Mouse (Mus musculus) liver, postnatal 0 days (tissue): Measurements from ENCODE around the gene Ppp1r1c. TPM values are rescaled to one million over a fixed set of nuclear protein-coding genes. Genes with fewer than 3 reads are reported as not detected.

ENCODE experiments used
- ATAC-seq: fragments of 200-750 bp; cut with Nextera tagmentation; 2 replicates; pipeline ENCODE4 v1.8.0; 2017; ENCODE audit warnings: mild to moderate bottlenecking, moderate library complexity
- DNase-seq: peaks from one replicate; pipeline ENCODE4 v3.0.0-alpha.2; 2016
- H3K27ac ChIP-seq: fragments of 300-500 bp; sonication (generic); 2 replicates; pipeline ENCODE4 v1.5.1; 2014; ENCODE audit warnings: antibody characterized with exemption, moderate library complexity, mild to moderate bottlenecking, low read depth
- H3K27me3 ChIP-seq: fragments of 300-500 bp; sonication (generic); 2 replicates; pipeline ENCODE4 v1.6.1; 2014; ENCODE audit warnings: low read length, control low read depth, mixed read lengths; ENCODE audit not compliant: insufficient read depth
- H3K36me3 ChIP-seq: fragments of 300-500 bp; sonication (generic); replicated peaks from 2 replicates; pipeline ENCODE4 v1.6.1; 2014; ENCODE audit warnings: mild to moderate bottlenecking, control low read depth, low read length, moderate library complexity, mixed read lengths; ENCODE audit not compliant: insufficient read depth
- H3K4me1 ChIP-seq: fragments of 300-500 bp; sonication (generic); 2 replicates; pipeline ENCODE4 v1.6.1; 2014; ENCODE audit warnings: antibody characterized with exemption, mild to moderate bottlenecking, control low read depth; ENCODE audit not compliant: insufficient read depth
- H3K4me2 ChIP-seq: fragments of 300-500 bp; sonication (generic); 2 replicates; pipeline ENCODE4 v1.6.1; 2014; ENCODE audit warnings: low read depth, mild to moderate bottlenecking, low read length, moderate library complexity, mixed read lengths
- H3K4me3 ChIP-seq: fragments of 300-500 bp; sonication (generic); 2 replicates; pipeline ENCODE4 v1.5.1; 2014; ENCODE audit warnings: low read depth, low read length
- H3K9ac ChIP-seq: fragments of 300-500 bp; sonication (generic); replicated peaks from 2 replicates; pipeline ENCODE4 v1.6.1; 2014; ENCODE audit warnings: mild to moderate bottlenecking, moderate library complexity
- H3K9me3 ChIP-seq: fragments of 300-500 bp; sonication (generic); 2 replicates; pipeline ENCODE4 v1.6.1; 2016; ENCODE audit warnings: mild to moderate bottlenecking, control low read depth, low read length, mixed read lengths
- CTCF ChIP-seq: sonication (generic); IDR thresholded peaks from 2 replicates; pipeline ENCODE4 v1.5.1; 2016; ENCODE audit warnings: antibody characterized with exemption, low read depth
- EP300 ChIP-seq: IDR thresholded peaks from 2 replicates; pipeline ENCODE4 v1.6.1; 2016; ENCODE audit warnings: antibody characterized with exemption, low read depth, mild to moderate bottlenecking
- WGBS: fragments of 180-500 bp; shearing (Covaris S2); extraction: QIAGEN DNeasy Blood & Tissue Kit; methylation state at CpG from one replicate; pipeline ENCODE4 v1.1.7; 2014; ENCODE audit not compliant: insufficient replicate concordance; 5-methylcytosine and 5-hydroxymethylcytosine counted together
- polyA plus RNA-seq: library from polyadenylated mRNA; unstranded; fragments of >200 nt; fragmentation: Nextera tagmentation; extraction: Ambion mirVana; gene quantifications from 2 replicates; pipeline ENCODE4 v1.2.1, GENCODE M21; 2015

The Ppp1r1c gene
- polyA plus RNA-seq = 0.11 TPM in 1 of 2 replicates, not detected in the other

DNA sequence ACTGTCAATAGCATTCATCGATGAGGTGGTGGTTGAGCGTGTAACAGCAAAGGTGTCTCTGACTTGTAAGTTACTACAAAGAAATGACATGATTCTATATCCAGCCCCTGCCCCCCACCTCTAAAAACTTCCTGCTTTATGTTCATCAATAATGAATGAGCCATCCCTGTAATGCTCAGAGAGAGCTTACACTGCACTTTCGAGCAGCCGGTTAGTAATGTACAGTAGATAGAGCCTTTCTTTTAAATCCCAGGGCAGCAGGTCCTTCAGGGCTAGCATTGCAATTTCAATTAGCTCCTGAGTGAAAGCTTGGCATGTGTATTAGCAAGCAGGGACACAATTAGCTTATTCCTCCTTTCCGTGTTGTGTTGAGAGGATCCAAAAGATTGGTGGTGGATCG lies at the start of gene Ppp1r1c:
TSS of gene Ppp1r1c (plus strand) at position 206 of the 400 bp plus-strand sequence.
- Histone ChIP-seq H3K9me3 (no peaks in the 10 kb centered on the region), H3K27me3 (no peaks in the 10 kb centered on the region), H3K4me2 (no peak within 1 kb of the TSS), H3K4me1 (no peaks in the 10 kb centered on the region), H3K36me3 (no peaks in the 10 kb centered on the region), H3K4me3 (no peak within 1 kb of the TSS), H3K9ac (no peak within 1 kb of the TSS), H3K27ac (no peak within 1 kb of the TSS)
- 88% methylated on average over 6 of the region's 6 CpGs for whole genome bisulfite sequencing
- no peak for TF ChIP-seq CTCF
- DNase-seq (no peak), ATAC-seq (no peak)

- ATAC-seq (no peak), DNase-seq (no peak)
- Histone ChIP-seq H3K36me3 (peaks cover 63% of the 10 kb centered on the region), H3K27ac (no peak overlapping the region), H3K9ac (no peak overlapping the region), H3K4me2 (no peak overlapping the region), H3K27me3 (no peaks in the 10 kb centered on the region), H3K9me3 (no peaks in the 10 kb centered on the region), H3K4me3 (no peak overlapping the region), H3K4me1 (no peaks in the 10 kb centered on the region)
- 92% methylated on average over 12 of the region's 12 CpGs for WGBS
- no peak for TF ChIP-seq EP300
- TF ChIP-seq CTCF = no peak
These were observed 47.0 kb upstream of the Ppp1r1c start for GRCm38 (mm10) chr2:79660417-79661185.

GRCm38 (mm10) chr2:79661486-79662104 lies 46.0 kb upstream of the Ppp1r1c start:
- no peak overlapping the region for H3K9ac ChIP-seq
- no peak for TF ChIP-seq CTCF
- TF ChIP-seq EP300 = no peak
- DNase-seq = no peak
- 76% methylated on average over 7 of the region's 7 CpGs for WGBS
- no peaks in the 10 kb centered on the region for H3K9me3 ChIP-seq
- no peak for ATAC-seq
- H3K4me1 ChIP-seq = no peaks in the 10 kb centered on the region
- no peak overlapping the region for H3K27ac ChIP-seq
- no peaks in the 10 kb centered on the region for H3K27me3 ChIP-seq
- H3K36me3 ChIP-seq = peaks cover 60% of the 10 kb centered on the region
- no peak overlapping the region for H3K4me2 ChIP-seq
- H3K4me3 ChIP-seq = no peak overlapping the region

DNA sequence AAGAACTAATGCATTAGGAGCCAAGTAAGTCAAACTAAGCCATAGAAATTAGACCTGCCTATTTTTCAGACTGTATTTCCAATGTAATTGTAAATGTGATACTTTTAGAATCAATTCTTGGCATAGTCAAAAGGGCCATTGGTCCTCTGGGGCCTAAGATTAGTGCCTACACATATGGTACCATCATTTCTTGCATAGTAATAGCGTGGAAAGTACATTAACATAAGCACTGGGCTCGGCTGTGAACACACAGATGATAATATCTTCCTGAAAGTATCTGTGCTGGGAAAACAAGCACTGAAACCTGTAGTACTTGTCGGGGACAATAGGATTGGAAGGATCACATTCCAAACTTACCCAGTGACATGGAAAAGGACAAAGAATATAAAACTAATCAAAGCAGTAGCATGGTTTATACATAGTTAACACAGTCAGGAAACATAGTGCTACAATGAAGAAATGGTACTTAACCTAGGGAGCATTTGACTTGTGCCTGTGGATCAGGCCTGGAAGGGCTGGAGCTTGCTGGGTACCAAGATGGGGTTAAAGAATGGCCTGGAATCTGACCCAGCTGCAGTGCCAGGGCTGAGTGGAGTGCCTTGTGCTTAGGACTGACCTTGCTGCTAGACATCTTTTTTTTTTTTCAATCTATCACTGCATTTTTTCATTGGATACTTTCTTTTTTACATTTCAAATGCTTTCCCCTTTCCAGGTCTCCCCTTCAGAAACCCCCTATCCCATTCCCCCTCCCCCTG lies 42.9 kb upstream of the Ppp1r1c start:
- Histone ChIP-seq H3K4me3 (no peak overlapping the region), H3K4me2 (no peak overlapping the region), H3K27ac (no peak overlapping the region), H3K9me3 (no peaks in the 10 kb centered on the region), H3K4me1 (no peaks in the 10 kb centered on the region), H3K9ac (no peak overlapping the region), H3K27me3 (no peaks in the 10 kb centered on the region), H3K36me3 (peaks cover 36% of the 10 kb centered on the region)
- no peak for DNase-seq
- TF ChIP-seq CTCF = no peak
- no peak for TF ChIP-seq EP300
- ATAC-seq = no peak
- WGBS = 77% methylated on average over 3 of the region's 3 CpGs

DNA sequence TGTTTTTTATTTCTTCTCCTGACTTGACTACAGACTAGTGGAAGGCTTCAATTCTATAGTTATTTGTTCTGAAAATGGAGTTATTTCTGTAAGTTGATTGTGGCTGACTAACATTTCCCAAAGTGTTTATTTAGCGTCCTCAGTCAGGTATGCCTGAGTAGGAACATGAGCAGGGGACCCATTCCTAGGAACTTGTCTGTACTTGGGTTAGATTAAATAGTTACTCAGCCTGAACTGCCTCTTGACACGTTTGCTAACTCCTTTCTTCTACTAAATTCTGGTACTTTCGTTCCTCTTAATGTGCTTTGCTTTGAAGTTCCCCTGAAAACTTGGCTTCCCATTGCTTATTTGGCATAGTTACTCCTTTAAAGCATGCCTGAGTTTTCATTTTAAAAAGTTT lies 42.1 kb upstream of the Ppp1r1c start:
- no peak overlapping the region for H3K27ac ChIP-seq
- 63% methylated on average over 3 of the region's 3 CpGs for WGBS
- H3K4me2 ChIP-seq = no peak overlapping the region
- H3K9me3 ChIP-seq = no peaks in the 10 kb centered on the region
- no peaks in the 10 kb centered on the region for H3K4me1 ChIP-seq
- ATAC-seq (no peak), DNase-seq (no peak)
- H3K9ac ChIP-seq = no peak overlapping the region
- no peaks in the 10 kb centered on the region for H3K27me3 ChIP-seq
- no peak overlapping the region for H3K4me3 ChIP-seq
- no peak for TF ChIP-seq EP300
- no peak for TF ChIP-seq CTCF
- peaks cover 33% of the 10 kb centered on the region for H3K36me3 ChIP-seq

GRCm38 (mm10) chr2:79675266-79675665 lies 32.3 kb upstream of the Ppp1r1c start:
- TF ChIP-seq CTCF = no peak
- TF ChIP-seq EP300 = no peak
- Histone ChIP-seq H3K4me2 (no peak overlapping the region), H3K4me3 (no peak overlapping the region), H3K9me3 (no peaks in the 10 kb centered on the region), H3K4me1 (no peaks in the 10 kb centered on the region), H3K27me3 (no peaks in the 10 kb centered on the region), H3K27ac (no peak overlapping the region), H3K36me3 (peaks cover 17% of the 10 kb centered on the region), H3K9ac (no peak overlapping the region)
- ATAC-seq (no peak), DNase-seq (no peak)
- WGBS = 77% methylated on average over 3 of the region's 3 CpGs
